In genomic region chr13:75841950-75842349, GRCm38 (mm10) we compare ENCODE assay signal across 11 mouse cellular contexts. TPM values are rescaled to one million over a fixed set of nuclear protein-coding genes. Genes with fewer than 3 reads are reported as not detected.
DNase-seq lines count a peak whose midpoint lies in the region; ATAC-seq and TF ChIP-seq lines count a peak whose summit lies in the region.
"Had no signal": no experiment of that assay in that cellular context is flagged by ENCODE, and none has a peak within 500 bp of the region (broad histone marks: within the 10 kb centered on the region; RNA-seq: fewer than 3 reads in every experiment).

No protein-coding gene starts in this region.

- no peaks in the 10 kb centered on the region for H3K36me3 ChIP-seq in embryonic facial prominence, embryonic 13.5 days
- H3K36me3 ChIP-seq in embryonic facial prominence, embryonic 10.5 days (replicated peaks), result no peaks in the 10 kb centered on the region
- H3K36me3 ChIP-seq in limb, embryonic 13.5 days, result no peaks in the 10 kb centered on the region

- TF ChIP-seq POLR2A in olfactory bulb, adult 2 months (IDR thresholded peaks at IDR 0.05; ENCODE audit: insufficient read depth, low read depth, low read length), result no peak

- no peak for ATAC-seq in embryonic facial prominence, embryonic 13.5 days (ENCODE audit: insufficient number of reproducible peaks, insufficient read depth, low FRiP score, low TSS enrichment, low read depth)
- ATAC-seq in limb, embryonic 13.5 days (ENCODE audit: low FRiP score, low read depth), result no peak
- no peak for ATAC-seq in inflammation-experienced regulatory T-cells, adult 6 months
- ATAC-seq: forebrain, embryonic 16.5 days had no signal

- H3K4me2 ChIP-seq in embryonic facial prominence, embryonic 13.5 days, result 0 out of 2 replicates have a peak overlapping the region, but pooled peaks have one; percentile 85
- peak overlapping the region; percentile 83 for H3K4me2 ChIP-seq in limb, embryonic 13.5 days (replicated peaks)

- WGBS in embryonic facial prominence, embryonic 13.5 days, result 80% methylated on average over 3 of the region's 3 CpGs
- WGBS in embryonic facial prominence, embryonic 10.5 days, result 81% methylated on average over 3 of the region's 3 CpGs
- 78% methylated on average over 3 of the region's 3 CpGs for WGBS in limb, embryonic 13.5 days
- WGBS in olfactory bulb, adult 2 months, result 72% methylated on average over 3 of the region's 3 CpGs

- H3K4me3 ChIP-seq in embryonic facial prominence, embryonic 13.5 days, result no peak overlapping the region
- no peak overlapping the region for H3K4me3 ChIP-seq in embryonic facial prominence, embryonic 10.5 days
- H3K4me3 ChIP-seq in left cerebral cortex, adult 2 months, result peak overlapping the region; percentile 59
- H3K4me3 ChIP-seq in limb, embryonic 13.5 days, result no peak overlapping the region
- H3K4me3 ChIP-seq in olfactory bulb, adult 2 months (ENCODE audit: insufficient read depth, low read depth, low read length), result peak overlapping the region; percentile 62

- no peak for DNase-seq in embryonic facial prominence, embryonic 10.5 days (ENCODE audit: low spot score)
- DNase-seq in left cerebral cortex, adult 2 months (ENCODE audit: extremely low spot score in 1 of 2, low spot score in 2 of 2), result no peak
- no peak for DNase-seq in left cerebral cortex, postnatal 4 days
- no peak for DNase-seq in retina, postnatal 1 day
- DNase-seq: kidney, adult 18-20 months; spleen, adult 18-20 months had no signal

- intact Hi-C loops in left cerebral cortex, adult 2 months (cut with DNase I), result loop anchor here (2.0 to 5.0 kb wide), 3 partner anchors 35 to 135 kb away; partner anchors contain the start of genes Ell2 and Rhobtb3
- intact Hi-C loops in left cerebral cortex, postnatal 4 days (cut with DNase I), result no loop called here

- H3K27ac ChIP-seq in embryonic facial prominence, embryonic 13.5 days, result no peak overlapping the region
- H3K27ac ChIP-seq in embryonic facial prominence, embryonic 10.5 days (replicated peaks), result no peak overlapping the region
- H3K27ac ChIP-seq in left cerebral cortex, adult 2 months, result no peak overlapping the region
- H3K27ac ChIP-seq in limb, embryonic 13.5 days, result no peak overlapping the region
- no peak overlapping the region for H3K27ac ChIP-seq in olfactory bulb, adult 2 months (ENCODE audit: insufficient read depth, low read depth, low read length)

- no peaks in the 10 kb centered on the region for H3K9me3 ChIP-seq in embryonic facial prominence, embryonic 13.5 days
- no peaks in the 10 kb centered on the region for H3K9me3 ChIP-seq in embryonic facial prominence, embryonic 10.5 days
- no peaks in the 10 kb centered on the region for H3K9me3 ChIP-seq in limb, embryonic 13.5 days

- no peak for TF ChIP-seq CTCF in left cerebral cortex, adult 2 months (IDR thresholded peaks at IDR 0.05)
- TF ChIP-seq CTCF in olfactory bulb, adult 2 months (IDR thresholded peaks at IDR 0.05; ENCODE audit: insufficient read depth, low read depth, low read length), result no peak

- peaks cover 24% of the 10 kb centered on the region for H3K4me1 ChIP-seq in embryonic facial prominence, embryonic 13.5 days
- H3K4me1 ChIP-seq in embryonic facial prominence, embryonic 10.5 days, result peaks cover 39% of the 10 kb centered on the region
- H3K4me1 ChIP-seq in limb, embryonic 13.5 days, result peaks cover 29% of the 10 kb centered on the region
- H3K4me1 ChIP-seq in olfactory bulb, adult 2 months (ENCODE audit: control insufficient read depth, insufficient read depth, low read length), result peaks cover 5% of the 10 kb centered on the region; the same call in 1 of the 2 replicates

- H3K9ac ChIP-seq in embryonic facial prominence, embryonic 13.5 days, result no peak overlapping the region
- no peak overlapping the region for H3K9ac ChIP-seq in limb, embryonic 13.5 days

- H3K27me3 ChIP-seq in embryonic facial prominence, embryonic 13.5 days, result no peaks in the 10 kb centered on the region
- no peaks in the 10 kb centered on the region for H3K27me3 ChIP-seq in embryonic facial prominence, embryonic 10.5 days (replicated peaks; ENCODE audit: low read depth, poor library complexity, severe bottlenecking)
- H3K27me3 ChIP-seq in limb, embryonic 13.5 days, result no peaks in the 10 kb centered on the region

RNA-seq across cellular contexts. Expression of gene Glrx, which starts 2.3 kb away (rescaled TPM):
- 30.8 and 34.4 TPM in 2 replicates for polyA plus RNA-seq in embryonic facial prominence, embryonic 13.5 days (2015; fragmentation: Nextera tagmentation; extraction: Ambion mirVana)
- 24.3 and 26.9 TPM in 2 replicates for polyA plus RNA-seq in embryonic facial prominence, embryonic 10.5 days (2016; fragmentation: Nextera tagmentation; extraction: Ambion mirVana)
- total RNA-seq in left cerebral cortex, adult 2 months (2021), result 10 to 100 TPM; 46.8 to 48.4 TPM
- total RNA-seq in left cerebral cortex, postnatal 4 days (2021), result 10 to 100 TPM; 35.0 to 36.1 TPM
- 34.9 and 37.9 TPM in 2 replicates for polyA plus RNA-seq in limb, embryonic 13.5 days (2015; fragmentation: Nextera tagmentation; extraction: Ambion mirVana)
- polyA plus RNA-seq in olfactory bulb, adult 2 months (2012; ENCODE audit: insufficient read depth, insufficient read length, low replicate concordance, missing spikeins), result not detected in 2 replicates
- 100 to 1,000 TPM; 230 to 500 (median 245) TPM for polyA plus RNA-seq in inflammation-experienced regulatory T-cells, adult 6 months (2017; shearing (Covaris generic))

Comparison
In these comparisons a context has a peak if more than half of its experiments do, and no peak if none do; other contexts are left out.
1. H3K4me3 ChIP-seq: peak in left cerebral cortex, adult 2 months (single experiment) and olfactory bulb, adult 2 months (single experiment); none in embryonic facial prominence, embryonic 13.5 days (single experiment), embryonic facial prominence, embryonic 10.5 days (single experiment) and limb, embryonic 13.5 days (single experiment).